Mouse (Mus musculus): Measurements from ENCODE around the gene Olfr1378.

- TF ChIP-seq POLR2A (IDR thresholded peaks at IDR 0.05; ENCODE audit: borderline replicate concordance, control insufficient read depth, low read depth, low read length), result no peak
- peak; percentile 55 for TF ChIP-seq CTCF (IDR thresholded peaks at IDR 0.05; ENCODE audit: control insufficient read depth, insufficient read depth, low read length)
Observed at GRCm38 (mm10) chr11:50939621-50940366, 26.5 kb upstream of the Olfr1378 start.
